In genomic region chr9:102716481-102717163, GRCm38 (mm10) we compare ENCODE assay signal across 8 mouse cellular contexts. TPM values are rescaled to one million over a fixed set of nuclear protein-coding genes. Genes with fewer than 3 reads are reported as not detected.
DNase-seq lines count a peak whose midpoint lies in the region; ATAC-seq lines count a peak whose summit lies in the region.

Gene Amotl2 (plus strand): TSS chr9:102716672.

- H3K27me3 ChIP-seq in midbrain, embryonic 16.5 days (ENCODE audit: control insufficient read depth, insufficient read depth, low read depth, low read length) = no peaks in the 10 kb centered on the region

- H3K4me1 ChIP-seq in midbrain, embryonic 16.5 days (ENCODE audit: control insufficient read depth, insufficient read depth, low read length) = peaks cover 27% of the 10 kb centered on the region

- peak within 1 kb of the TSS; percentile 96 for H3K4me2 ChIP-seq in midbrain, embryonic 16.5 days (ENCODE audit: low read length)

- peaks cover 6% of the 10 kb centered on the region; the same call in 1 of the 2 replicates for H3K36me3 ChIP-seq in midbrain, embryonic 16.5 days (ENCODE audit: control insufficient read depth, insufficient read depth, low read length)

- 3% methylated on average over 22 of the region's 22 CpGs for WGBS in midbrain, embryonic 16.5 days

- ATAC-seq in midbrain, embryonic 16.5 days = no peak

- peak within 1 kb of the TSS; percentile 98 for H3K27ac ChIP-seq in midbrain, embryonic 16.5 days (ENCODE audit: low read length)

- H3K9me3 ChIP-seq in midbrain, embryonic 16.5 days (replicated peaks; ENCODE audit: control insufficient read depth, low read length, poor library complexity, severe bottlenecking) = no peaks in the 10 kb centered on the region

- DNase-seq in left cerebral cortex, adult 18-20 months (ENCODE audit: low spot score in 2 of 2) = no peak
- no peak for DNase-seq in left cerebral cortex, adult 11 months (ENCODE audit: low spot score)
- DNase-seq in adrenal gland, postnatal 4 days (ENCODE audit: low spot score in 2 of 2) = no peak
- DNase-seq in heart, adult 18-20 months = no peak
- DNase-seq in layer of hippocampus, postnatal 10 days (ENCODE audit: low spot score in 2 of 2) = no peak
- DNase-seq in spleen, postnatal 4 days (ENCODE audit: low spot score in 2 of 2) = no peak
- DNase-seq in natural killer cell, adult 2 months (ENCODE audit: low spot score in 2 of 2) = no peak

- H3K9ac ChIP-seq in midbrain, embryonic 16.5 days (ENCODE audit: low read depth, low read length) = peak within 1 kb of the TSS; percentile 98

- H3K4me3 ChIP-seq in midbrain, embryonic 16.5 days (ENCODE audit: low read depth, low read length) = peak within 1 kb of the TSS; percentile 87

RNA-seq across cellular contexts. Expression of gene Amotl2, which starts in this region (rescaled TPM):
- total RNA-seq in left cerebral cortex, adult 18-20 months (2021) = 10 to 100 TPM; 19.5 to 20.5 TPM
- total RNA-seq in adrenal gland, postnatal 4 days (2021) = 10 to 100 TPM; 80.9 to 94.5 TPM
- total RNA-seq in heart, adult 18-20 months (2021) = 10 to 100 TPM; 57.4 to 60.8 TPM
- 10 to 100 TPM; 18.3 to 20.7 TPM for total RNA-seq in layer of hippocampus, postnatal 10 days (2021)
- polyA plus RNA-seq in midbrain, embryonic 16.5 days (2015; fragmentation: Nextera tagmentation; extraction: Ambion mirVana) = 58.4 and 62.9 TPM in 2 replicates
